In the genomic region with DNA sequence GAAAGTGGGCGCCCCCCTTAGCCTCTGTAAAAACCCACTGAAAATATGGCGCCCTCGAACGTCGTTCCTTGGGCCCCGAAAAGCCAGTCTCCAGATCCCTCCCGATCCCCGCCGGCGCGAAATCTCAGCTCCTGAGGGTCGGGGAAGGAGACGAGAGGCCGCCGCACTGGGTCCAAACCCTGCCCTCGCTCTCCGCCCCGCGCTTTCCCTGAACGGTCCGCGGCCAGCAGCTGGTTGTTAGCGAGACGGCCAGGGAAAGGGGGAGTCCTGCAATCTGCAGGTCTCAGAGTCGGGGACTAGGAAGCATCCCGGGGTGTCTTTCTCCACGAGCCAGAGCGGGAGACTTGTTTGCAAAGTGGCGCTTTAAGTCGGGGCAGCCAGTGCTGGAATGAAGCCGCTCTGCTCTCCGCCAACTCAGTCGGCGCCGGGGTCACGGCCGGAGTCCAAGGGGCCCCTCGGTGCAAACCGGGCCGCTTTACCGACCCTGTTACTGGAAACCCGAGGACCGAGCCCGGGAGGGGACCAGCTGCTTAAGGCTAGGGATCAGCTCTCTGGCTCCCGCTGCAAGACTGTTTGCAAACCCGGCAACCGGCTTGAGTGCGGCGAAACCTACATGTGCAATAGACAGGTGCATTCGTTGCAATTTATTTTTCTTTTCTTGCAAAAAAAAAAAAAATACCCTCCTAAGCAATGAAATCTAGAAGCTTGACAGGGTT, we compare ENCODE assay signal across 8 mouse cellular contexts.
DNase-seq lines count a peak whose midpoint lies in the region; ATAC-seq lines count a peak whose summit lies in the region.

No protein-coding gene starts in this region.

- no peaks in the 10 kb centered on the region for H3K36me3 ChIP-seq in intestine, embryonic 14.5 days (ENCODE audit: control insufficient read depth, insufficient read depth, low read length)
- no peaks in the 10 kb centered on the region for H3K36me3 ChIP-seq in midbrain, embryonic 14.5 days (ENCODE audit: control insufficient read depth, insufficient read depth, low read length)

- no peaks in the 10 kb centered on the region for H3K9me3 ChIP-seq in intestine, embryonic 14.5 days (ENCODE audit: control insufficient read depth, low read length)
- H3K9me3 ChIP-seq in midbrain, embryonic 14.5 days (ENCODE audit: control insufficient read depth, low read length): no peaks in the 10 kb centered on the region

- no peaks in the 10 kb centered on the region; the same call in 1 of the 2 replicates for H3K27me3 ChIP-seq in intestine, embryonic 14.5 days (replicated peaks; ENCODE audit: control insufficient read depth, insufficient read depth, low read length)
- H3K27me3 ChIP-seq in midbrain, embryonic 14.5 days (ENCODE audit: control insufficient read depth, insufficient read depth, low read length): peaks cover 5% of the 10 kb centered on the region

- H3K4me3 ChIP-seq in intestine, embryonic 14.5 days (ENCODE audit: low read depth, low read length): peak overlapping the region; percentile 87
- peak overlapping the region; percentile 77 for H3K4me3 ChIP-seq in midbrain, embryonic 14.5 days (replicated peaks; ENCODE audit: low read depth, low read length)

- under 1% methylated on average over 50 of the region's 50 CpGs for WGBS in intestine, embryonic 14.5 days
- under 1% methylated on average over 50 of the region's 50 CpGs for WGBS in midbrain, embryonic 14.5 days

- intact Hi-C loops in left cerebral cortex, postnatal 36 days (cut with DNase I): loop anchor here (5.0 kb wide), 2 partner anchors 136 to 316 kb away; no protein-coding TSS in a partner anchor

- H3K27ac ChIP-seq in intestine, embryonic 14.5 days (ENCODE audit: low read depth): peak overlapping the region; percentile 78; the same call in 1 of the 2 replicates
- H3K27ac ChIP-seq in midbrain, embryonic 14.5 days (replicated peaks; ENCODE audit: low read depth, low read length): peak overlapping the region; percentile 89

- H3K9ac ChIP-seq in intestine, embryonic 14.5 days (ENCODE audit: low read length): peak overlapping the region; percentile 84
- peak overlapping the region; percentile 79 for H3K9ac ChIP-seq in midbrain, embryonic 14.5 days (replicated peaks; ENCODE audit: low read length)

- peak; percentile 16 for DNase-seq in cerebellum, adult 11 months
- peak; percentile 24 to 37 for DNase-seq in cerebellum, postnatal 36 days
- DNase-seq in gastrocnemius, postnatal 10 days: peak; percentile 64
- DNase-seq in intestine, embryonic 14.5 days (ENCODE audit: low spot score): peak; percentile 88
- peak; percentile 41 to 63 for DNase-seq in left cerebral cortex, postnatal 36 days (ENCODE audit: low spot score in 2 of 2)
- DNase-seq in midbrain, embryonic 14.5 days: peak; percentile 72
- DNase-seq in testis, postnatal 10 days (ENCODE audit: low spot score): peak; percentile 69

- H3K4me2 ChIP-seq in intestine, embryonic 14.5 days (ENCODE audit: low read length): peak overlapping the region; percentile 97
- H3K4me2 ChIP-seq in midbrain, embryonic 14.5 days (ENCODE audit: low read length): peak overlapping the region; percentile 98

- no peak for ATAC-seq in cerebellum, adult (ENCODE audit: insufficient number of reproducible peaks, low FRiP score, low TSS enrichment)
- peak; percentile 45; the same call in 1 of the 2 replicates for ATAC-seq in intestine, embryonic 14.5 days (replicated peaks; ENCODE audit: low FRiP score, low TSS enrichment, low read depth)
- no peak; the same call in 1 of the 2 replicates for ATAC-seq in midbrain, embryonic 14.5 days (ENCODE audit: low FRiP score, low TSS enrichment)

- peaks cover 9% of the 10 kb centered on the region for H3K4me1 ChIP-seq in intestine, embryonic 14.5 days (replicated peaks; ENCODE audit: control insufficient read depth, insufficient read depth, low read length)
- H3K4me1 ChIP-seq in midbrain, embryonic 14.5 days (ENCODE audit: control insufficient read depth, insufficient read depth, low read length): peaks cover 8% of the 10 kb centered on the region; the same call in 1 of the 2 replicates

Comparison
In these comparisons a context has a peak if more than half of its experiments do, and no peak if none do; other contexts are left out.
1. DNase-seq: peak in every context shown above with its lines; median percentile 88 in intestine, embryonic 14.5 days; 72 in midbrain, embryonic 14.5 days; 69 in testis, postnatal 10 days; 64 in gastrocnemius, postnatal 10 days; 52 in left cerebral cortex, postnatal 36 days; 30 in cerebellum, postnatal 36 days; 16 in cerebellum, adult 11 months.